33 mouse cellular contexts compared by ENCODE assay signal in genomic region chr19:45158896-45159295, GRCm38 (mm10). TPM values are rescaled to one million over a fixed set of nuclear protein-coding genes. Genes with fewer than 3 reads are reported as not detected.
DNase-seq lines count a peak whose midpoint lies in the region; ATAC-seq and TF ChIP-seq lines count a peak whose summit lies in the region.
"Had no signal": no experiment of that assay in that cellular context is flagged by ENCODE, and none has a peak within 500 bp of the region (broad histone marks: within the 10 kb centered on the region; RNA-seq: fewer than 3 reads in every experiment).

No protein-coding gene starts in this region.

- H3K4me3 ChIP-seq in midbrain, embryonic 11.5 days (ENCODE audit: low read depth, low read length) = no peak overlapping the region
- no peak overlapping the region for H3K4me3 ChIP-seq in midbrain, postnatal 0 days (ENCODE audit: low read depth, low read length)
- no peak overlapping the region for H3K4me3 ChIP-seq in limb, embryonic 10.5 days
- H3K4me3 ChIP-seq: forebrain, embryonic 13.5 days; heart, embryonic 10.5 days; heart, embryonic 15.5 days; hindbrain, embryonic 15.5 days had no signal

- no peak overlapping the region for H3K27ac ChIP-seq in midbrain, embryonic 11.5 days (ENCODE audit: low read depth, low read length)
- no peak overlapping the region for H3K27ac ChIP-seq in midbrain, postnatal 0 days (ENCODE audit: low read depth, low read length)
- H3K27ac ChIP-seq in limb, embryonic 10.5 days = no peak overlapping the region
- H3K27ac ChIP-seq: forebrain, embryonic 13.5 days; heart, embryonic 10.5 days; heart, embryonic 15.5 days; hindbrain, embryonic 15.5 days; liver, embryonic 14.5 days; stomach, postnatal 0 days had no signal

- H3K9ac ChIP-seq in midbrain, embryonic 11.5 days (ENCODE audit: low read length) = no peak overlapping the region
- H3K9ac ChIP-seq in midbrain, postnatal 0 days (replicated peaks; ENCODE audit: low read length, poor library complexity, severe bottlenecking) = no peak overlapping the region
- H3K9ac ChIP-seq: forebrain, embryonic 13.5 days; heart, embryonic 15.5 days; hindbrain, embryonic 15.5 days; liver, embryonic 14.5 days had no signal

- no peak overlapping the region for H3K4me2 ChIP-seq in midbrain, embryonic 11.5 days
- H3K4me2 ChIP-seq in midbrain, postnatal 0 days (ENCODE audit: low read depth, low read length, poor library complexity, severe bottlenecking) = no peak overlapping the region
- H3K4me2 ChIP-seq: forebrain, embryonic 13.5 days; heart, embryonic 15.5 days; hindbrain, embryonic 15.5 days had no signal

- ATAC-seq in midbrain, embryonic 11.5 days (ENCODE audit: low FRiP score) = no peak
- no peak for ATAC-seq in midbrain, postnatal 0 days (ENCODE audit: low FRiP score)
- no peak for ATAC-seq in cerebellum, adult (ENCODE audit: insufficient number of reproducible peaks, low FRiP score, low TSS enrichment)
- ATAC-seq: forebrain, embryonic 13.5 days; intestine, embryonic 16.5 days had no signal

- intact Hi-C loops in heart, postnatal 10 days (cut with DNase I) = no loop called here

- WGBS in midbrain, embryonic 11.5 days = under 1% methylated on average over 20 of the region's 20 CpGs
- under 1% methylated on average over 20 of the region's 20 CpGs for WGBS in midbrain, postnatal 0 days
- WGBS in limb, embryonic 10.5 days = under 1% methylated on average over 20 of the region's 20 CpGs

- no peaks in the 10 kb centered on the region for H3K36me3 ChIP-seq in midbrain, embryonic 11.5 days (ENCODE audit: control insufficient read depth, insufficient read depth, low read length)
- no peaks in the 10 kb centered on the region for H3K36me3 ChIP-seq in midbrain, postnatal 0 days (ENCODE audit: insufficient read depth, low read length)
- no peaks in the 10 kb centered on the region for H3K36me3 ChIP-seq in limb, embryonic 10.5 days
- H3K36me3 ChIP-seq: heart, embryonic 10.5 days; heart, embryonic 15.5 days; hindbrain, embryonic 15.5 days had no signal

- no peaks in the 10 kb centered on the region for H3K4me1 ChIP-seq in midbrain, embryonic 11.5 days (ENCODE audit: control insufficient read depth, insufficient read depth, low read length)
- H3K4me1 ChIP-seq in midbrain, postnatal 0 days (ENCODE audit: insufficient read depth, low read length) = no peaks in the 10 kb centered on the region
- H3K4me1 ChIP-seq in limb, embryonic 10.5 days = peaks cover 26% of the 10 kb centered on the region
- H3K4me1 ChIP-seq: forebrain, embryonic 13.5 days had no signal

- H3K27me3 ChIP-seq in midbrain, embryonic 11.5 days (ENCODE audit: control insufficient read depth, insufficient read depth, low read length) = peaks cover 99% of the 10 kb centered on the region
- peaks cover 92% of the 10 kb centered on the region for H3K27me3 ChIP-seq in midbrain, postnatal 0 days (ENCODE audit: insufficient read depth, low read length)
- H3K27me3 ChIP-seq in limb, embryonic 10.5 days (ENCODE audit: low read depth, poor library complexity, severe bottlenecking) = peaks cover 100% of the 10 kb centered on the region

- TF ChIP-seq CTCF in midbrain, postnatal 0 days (IDR thresholded peaks at IDR 0.05) = no peak

- no peaks in the 10 kb centered on the region for H3K9me3 ChIP-seq in midbrain, embryonic 11.5 days (ENCODE audit: control insufficient read depth, low read length)
- no peaks in the 10 kb centered on the region for H3K9me3 ChIP-seq in midbrain, postnatal 0 days (ENCODE audit: low read length)
- no peaks in the 10 kb centered on the region for H3K9me3 ChIP-seq in limb, embryonic 10.5 days (replicated peaks)
- H3K9me3 ChIP-seq: forebrain, embryonic 13.5 days; heart, embryonic 10.5 days; heart, embryonic 15.5 days; hindbrain, embryonic 15.5 days had no signal

- peak; percentile 17 to 23 for DNase-seq in heart, postnatal 10 days
- no peak for DNase-seq in heart, adult 8-10 months (ENCODE audit: low spot score)
- peak; percentile 95 for DNase-seq in midbrain, embryonic 11.5 days (ENCODE audit: low spot score, missing footprints)
- DNase-seq in midbrain, postnatal 0 days (ENCODE audit: low spot score) = no peak
- DNase-seq in ZHBTc4 (ENCODE audit: low read depth, low spot score) = peak; percentile 48
- DNase-seq in limb, embryonic 10.5 days (ENCODE audit: low spot score) = peak; percentile 68
- DNase-seq: adrenal gland, adult 2 months; cerebellum, adult 9-10 months; cerebellum, postnatal 36 days; gastrocnemius, postnatal 14 days; heart, postnatal 36 days; kidney, adult 8-10 months; kidney, postnatal 10 days; layer of hippocampus, postnatal 36 days; left cerebral cortex, postnatal 4 days; liver; lung, adult 2 months; lung, postnatal 10 days; retina, postnatal 1 day; right cerebral cortex, postnatal 14 days; spleen, adult 18-20 months had no signal

RNA-seq across cellular contexts. Expression of gene Tlx1, which starts 8.4 kb away (rescaled TPM):
- under 1 TPM; 0.27 to 0.48 TPM for total RNA-seq in heart, postnatal 10 days (2021)
- total RNA-seq in heart, adult 8-10 months (2022) = under 1 TPM in 2 of 4 experiments, not detected in 2; 0.11 to 0.14 TPM
- 0.27 and 0.32 TPM in 2 replicates for polyA plus RNA-seq in midbrain, embryonic 11.5 days (2014; fragmentation: Nextera tagmentation; extraction: Ambion mirVana)
- total RNA-seq in midbrain, postnatal 0 days (2014; rRNA removed) = not detected in 2 replicates
- not detected in 2 replicates for polyA plus RNA-seq in midbrain, postnatal 0 days (2015; fragmentation: Nextera tagmentation; extraction: Ambion mirVana)
- 0.15 and 0.36 TPM in 2 replicates for polyA plus RNA-seq in limb, embryonic 10.5 days (2016; fragmentation: Nextera tagmentation; extraction: Ambion mirVana)
- total RNA-seq: adrenal gland, adult 2 months; adrenal gland, postnatal 4 days; gastrocnemius, postnatal 14 days; granulocyte monocyte progenitor cell, adult 5-6 weeks; heart, postnatal 36 days; layer of hippocampus, postnatal 36 days; left cerebral cortex, postnatal 4 days had no signal
- polyA plus RNA-seq: adrenal gland, adult 2 months; intestine, embryonic 16.5 days; large intestine, adult 2 months; lung, adult 2 months; neural tube, embryonic 14.5 days; stomach, postnatal 0 days had no signal

Comparison
In these comparisons a context has a peak if more than half of its experiments do, and no peak if none do; other contexts are left out.
1. DNase-seq: peak in heart, postnatal 10 days (2 of 2), midbrain, embryonic 11.5 days (single experiment), ZHBTc4 (single experiment) and limb, embryonic 10.5 days (single experiment); none in heart, adult 8-10 months (single experiment) and midbrain, postnatal 0 days (single experiment).